Mouse (Mus musculus): ENCODE results near the gene Slc45a3. TPM values are rescaled to one million over a fixed set of nuclear protein-coding genes. Genes with fewer than 3 reads are reported as not detected.
A peak's percentile ranks its signal among the peaks of the same experiment; 100 is the strongest.

The Slc45a3 gene
- polyA plus RNA-seq, 1 experiment from 2014 or later, result 7.5 TPM

GRCm38 (mm10) chr1:131942621-131943590 lies 19.9 kb upstream of the Slc45a3 start:
- H3K9me3 ChIP-seq (ENCODE audit: control insufficient read depth, low read length), result no peaks in the 10 kb centered on the region
- no peaks in the 10 kb centered on the region for H3K36me3 ChIP-seq (ENCODE audit: control insufficient read depth, insufficient read depth, low read length)
- no peak overlapping the region for H3K4me3 ChIP-seq (ENCODE audit: low read depth, low read length)
- H3K4me1 ChIP-seq (replicated peaks; ENCODE audit: control insufficient read depth, insufficient read depth, low read length), result no peaks in the 10 kb centered on the region
- H3K27me3 ChIP-seq (ENCODE audit: control insufficient read depth, insufficient read depth, low read length), result no peaks in the 10 kb centered on the region
- H3K4me2 ChIP-seq (replicated peaks; ENCODE audit: low read depth, low read length), result no peak overlapping the region
- H3K9ac ChIP-seq (ENCODE audit: low read depth, low read length), result no peak overlapping the region
- no peak overlapping the region for H3K27ac ChIP-seq (ENCODE audit: low read depth, low read length)
- WGBS, result 72% methylated on average over 16 of the region's 16 CpGs
- no peak for DNase-seq (ENCODE audit: low spot score)
- ATAC-seq (ENCODE audit: low FRiP score), result no peak

GRCm38 (mm10) chr1:131945674-131946440 lies 16.9 kb upstream of the Slc45a3 start:
- Histone ChIP-seq H3K36me3 (ENCODE audit: control insufficient read depth, insufficient read depth, low read length) (no peaks in the 10 kb centered on the region), H3K27ac (ENCODE audit: low read depth, low read length) (no peak overlapping the region), H3K9ac (ENCODE audit: low read depth, low read length) (no peak overlapping the region), H3K27me3 (ENCODE audit: control insufficient read depth, insufficient read depth, low read length) (no peaks in the 10 kb centered on the region), H3K4me1 (replicated peaks; ENCODE audit: control insufficient read depth, insufficient read depth, low read length) (no peaks in the 10 kb centered on the region), H3K4me3 (ENCODE audit: low read depth, low read length) (no peak overlapping the region), H3K9me3 (ENCODE audit: control insufficient read depth, low read length) (no peaks in the 10 kb centered on the region), H3K4me2 (replicated peaks; ENCODE audit: low read depth, low read length) (no peak overlapping the region)
- ATAC-seq (ENCODE audit: low FRiP score) (no peak), DNase-seq (ENCODE audit: low spot score) (no peak)
- 71% methylated on average over 10 of the region's 10 CpGs for WGBS

DNA sequence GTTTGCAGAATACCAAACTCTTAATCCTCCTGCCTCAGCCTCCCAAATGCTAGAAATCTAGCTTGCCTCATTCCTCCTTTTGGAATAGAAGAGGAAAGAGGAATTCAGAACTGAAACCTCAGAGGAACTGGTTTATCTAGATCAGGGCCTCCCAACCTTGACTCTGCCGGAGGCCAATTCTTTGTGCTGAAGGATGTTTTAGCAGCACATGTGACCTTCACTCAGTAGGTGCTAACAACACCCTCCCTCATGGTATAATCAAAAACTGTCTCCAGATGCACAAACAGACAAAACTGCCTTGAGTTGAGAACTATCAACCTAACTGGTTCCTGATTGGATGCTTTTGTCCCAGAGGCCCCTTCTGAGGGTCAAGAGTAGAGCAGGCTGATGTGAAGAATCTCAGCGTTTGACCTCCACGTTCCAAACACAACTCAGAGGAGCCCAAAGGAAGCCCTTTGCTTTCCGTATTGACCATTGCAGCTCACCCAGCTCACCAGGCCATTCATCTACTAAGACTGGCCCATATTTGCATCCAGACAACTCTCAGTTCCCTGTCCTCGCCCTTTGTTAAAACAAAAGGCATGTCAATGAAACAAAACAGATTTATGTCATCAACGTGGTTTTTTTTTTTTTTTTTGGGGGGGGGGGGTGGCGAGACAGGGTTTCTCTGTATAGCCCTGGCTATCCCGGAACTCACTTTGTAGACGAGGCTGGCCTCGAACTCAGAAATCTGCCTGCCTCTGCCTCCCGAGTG lies 16.1 kb upstream of the Slc45a3 start:
- no peaks in the 10 kb centered on the region for H3K4me1 ChIP-seq (replicated peaks; ENCODE audit: control insufficient read depth, insufficient read depth, low read length)
- DNase-seq (ENCODE audit: low spot score) (no peak), ATAC-seq (ENCODE audit: low FRiP score) (no peak)
- no peaks in the 10 kb centered on the region for H3K27me3 ChIP-seq (ENCODE audit: control insufficient read depth, insufficient read depth, low read length)
- no peaks in the 10 kb centered on the region for H3K36me3 ChIP-seq (ENCODE audit: control insufficient read depth, insufficient read depth, low read length)
- H3K9ac ChIP-seq (ENCODE audit: low read depth, low read length), result no peak overlapping the region
- no peaks in the 10 kb centered on the region for H3K9me3 ChIP-seq (ENCODE audit: control insufficient read depth, low read length)
- H3K4me3 ChIP-seq (ENCODE audit: low read depth, low read length), result no peak overlapping the region
- H3K27ac ChIP-seq (ENCODE audit: low read depth, low read length), result no peak overlapping the region
- 86% methylated on average over 11 of the region's 11 CpGs for WGBS
- no peak overlapping the region for H3K4me2 ChIP-seq (replicated peaks; ENCODE audit: low read depth, low read length)

GRCm38 (mm10) chr1:131947997-131948525 lies 14.7 kb upstream of the Slc45a3 start:
- Histone ChIP-seq H3K9ac (ENCODE audit: low read depth, low read length) (no peak overlapping the region), H3K9me3 (ENCODE audit: control insufficient read depth, low read length) (no peaks in the 10 kb centered on the region), H3K4me1 (replicated peaks; ENCODE audit: control insufficient read depth, insufficient read depth, low read length) (no peaks in the 10 kb centered on the region), H3K27ac (ENCODE audit: low read depth, low read length) (peak overlapping the region; percentile 14; the same call in 1 of the 2 replicates), H3K4me2 (replicated peaks; ENCODE audit: low read depth, low read length) (no peak overlapping the region), H3K27me3 (ENCODE audit: control insufficient read depth, insufficient read depth, low read length) (no peaks in the 10 kb centered on the region), H3K4me3 (ENCODE audit: low read depth, low read length) (no peak overlapping the region), H3K36me3 (ENCODE audit: control insufficient read depth, insufficient read depth, low read length) (no peaks in the 10 kb centered on the region)
- ATAC-seq (ENCODE audit: low FRiP score) (no peak), DNase-seq (ENCODE audit: low spot score) (no peak)
- 17% methylated on average over 1 of the region's 1 CpGs for WGBS

DNA sequence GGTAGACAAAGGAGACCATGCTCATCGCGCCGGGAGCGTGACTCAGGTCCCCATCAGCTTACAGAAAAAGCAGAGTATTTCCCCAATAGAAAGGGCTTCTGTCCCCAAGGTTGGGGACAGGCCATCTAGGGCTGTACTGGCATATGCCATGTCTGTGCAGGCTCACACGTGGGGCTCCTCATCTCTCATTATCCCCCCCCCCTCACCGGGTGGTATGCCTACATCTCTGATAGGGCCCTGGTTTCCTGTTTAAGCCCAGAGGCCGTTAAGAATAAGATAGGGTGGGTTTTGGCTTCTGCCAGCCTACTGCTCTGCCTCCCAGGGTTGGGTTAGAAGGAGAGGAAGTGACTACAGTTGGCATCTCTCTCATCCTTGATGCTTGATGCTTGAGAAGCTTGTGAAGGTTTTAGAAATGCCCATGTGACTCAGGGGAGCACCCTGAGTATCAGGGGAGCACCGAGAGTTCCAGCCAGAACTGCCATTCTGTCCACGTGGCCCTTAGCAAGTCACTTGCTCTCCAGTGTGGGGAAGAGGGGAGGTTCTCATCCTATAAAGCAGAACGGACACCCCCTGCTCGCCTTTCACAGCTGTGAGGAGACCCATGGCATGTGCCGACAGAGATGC lies 8.4 kb upstream of the Slc45a3 start:
- Histone ChIP-seq H3K9me3 (ENCODE audit: control insufficient read depth, low read length) (no peaks in the 10 kb centered on the region), H3K9ac (ENCODE audit: low read depth, low read length) (no peak overlapping the region), H3K4me2 (replicated peaks; ENCODE audit: low read depth, low read length) (no peak overlapping the region), H3K4me3 (ENCODE audit: low read depth, low read length) (no peak overlapping the region), H3K27me3 (ENCODE audit: control insufficient read depth, insufficient read depth, low read length) (no peaks in the 10 kb centered on the region; the same call in 1 of the 2 replicates), H3K4me1 (replicated peaks; ENCODE audit: control insufficient read depth, insufficient read depth, low read length) (no peaks in the 10 kb centered on the region), H3K27ac (ENCODE audit: low read depth, low read length) (no peak overlapping the region), H3K36me3 (ENCODE audit: control insufficient read depth, insufficient read depth, low read length) (no peaks in the 10 kb centered on the region)
- DNase-seq (ENCODE audit: low spot score), result no peak
- WGBS, result 84% methylated on average over 12 of the region's 12 CpGs
- ATAC-seq (ENCODE audit: low FRiP score), result no peak

DNA sequence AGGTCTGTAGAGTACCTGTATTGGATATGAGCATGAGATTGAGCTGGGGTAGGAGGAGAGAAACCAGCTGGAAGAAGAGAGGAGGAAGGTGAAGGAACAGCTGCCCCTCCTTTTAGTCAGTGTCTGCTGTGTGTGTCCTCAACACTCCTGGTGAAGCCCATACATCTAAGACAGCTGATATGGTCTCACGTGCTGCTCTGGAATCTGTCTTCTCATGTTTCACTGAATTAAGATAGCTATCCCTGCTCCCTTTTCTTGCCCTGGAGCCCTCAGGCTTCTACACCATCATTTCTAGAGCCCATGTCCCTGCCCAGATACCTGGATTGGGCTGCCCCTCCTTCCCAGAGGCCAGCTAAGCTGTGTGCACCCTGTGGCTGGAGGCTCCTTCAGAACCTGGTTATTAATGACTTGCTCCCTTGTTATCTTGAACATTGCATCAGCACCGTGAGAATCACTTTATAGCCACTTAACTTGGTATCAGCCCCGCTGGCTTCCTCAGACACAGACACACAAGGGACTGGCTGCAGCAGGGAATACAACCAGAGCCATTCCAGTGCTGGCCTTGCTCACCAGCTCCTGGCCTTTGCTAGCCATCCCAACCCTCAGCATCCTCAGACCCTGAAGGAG lies 7.5 kb upstream of the Slc45a3 start:
- Histone ChIP-seq H3K36me3 (ENCODE audit: control insufficient read depth, insufficient read depth, low read length) (no peaks in the 10 kb centered on the region), H3K4me1 (replicated peaks; ENCODE audit: control insufficient read depth, insufficient read depth, low read length) (no peaks in the 10 kb centered on the region), H3K27me3 (ENCODE audit: control insufficient read depth, insufficient read depth, low read length) (no peaks in the 10 kb centered on the region; the same call in 1 of the 2 replicates), H3K4me2 (replicated peaks; ENCODE audit: low read depth, low read length) (no peak overlapping the region), H3K9me3 (ENCODE audit: control insufficient read depth, low read length) (no peaks in the 10 kb centered on the region), H3K9ac (ENCODE audit: low read depth, low read length) (no peak overlapping the region), H3K27ac (ENCODE audit: low read depth, low read length) (no peak overlapping the region), H3K4me3 (ENCODE audit: low read depth, low read length) (no peak overlapping the region)
- WGBS, result 71% methylated on average over 3 of the region's 3 CpGs
- DNase-seq (ENCODE audit: low spot score), result no peak
- ATAC-seq (ENCODE audit: low FRiP score), result no peak

- no peaks in the 10 kb centered on the region for H3K9me3 ChIP-seq (ENCODE audit: control insufficient read depth, low read length)
- peaks cover 4% of the 10 kb centered on the region; the same call in 1 of the 2 replicates for H3K27me3 ChIP-seq (ENCODE audit: control insufficient read depth, insufficient read depth, low read length)
- no peak for DNase-seq (ENCODE audit: low spot score)
- H3K27ac ChIP-seq (ENCODE audit: low read depth, low read length), result no peak overlapping the region
- no peaks in the 10 kb centered on the region for H3K36me3 ChIP-seq (ENCODE audit: control insufficient read depth, insufficient read depth, low read length)
- 70% methylated on average over 5 of the region's 5 CpGs for WGBS
- H3K9ac ChIP-seq (ENCODE audit: low read depth, low read length), result no peak overlapping the region
- no peak for ATAC-seq (ENCODE audit: low FRiP score)
- no peak overlapping the region for H3K4me2 ChIP-seq (replicated peaks; ENCODE audit: low read depth, low read length)
- no peak overlapping the region for H3K4me3 ChIP-seq (ENCODE audit: low read depth, low read length)
- no peaks in the 10 kb centered on the region for H3K4me1 ChIP-seq (replicated peaks; ENCODE audit: control insufficient read depth, insufficient read depth, low read length)
Observed at GRCm38 (mm10) chr1:131957416-131957815, 5.4 kb upstream of the Slc45a3 start.

All from hindbrain, embryonic 11.5 days (tissue).